Mouse (Mus musculus): ENCODE measurements at regions not wholly inside any gene's neighbourhood (a gene's known extent, or its start where the extent isn't known, plus 50 kb on each side); places are given as distances from the start of the nearest gene placed in this dataset.

DNA sequence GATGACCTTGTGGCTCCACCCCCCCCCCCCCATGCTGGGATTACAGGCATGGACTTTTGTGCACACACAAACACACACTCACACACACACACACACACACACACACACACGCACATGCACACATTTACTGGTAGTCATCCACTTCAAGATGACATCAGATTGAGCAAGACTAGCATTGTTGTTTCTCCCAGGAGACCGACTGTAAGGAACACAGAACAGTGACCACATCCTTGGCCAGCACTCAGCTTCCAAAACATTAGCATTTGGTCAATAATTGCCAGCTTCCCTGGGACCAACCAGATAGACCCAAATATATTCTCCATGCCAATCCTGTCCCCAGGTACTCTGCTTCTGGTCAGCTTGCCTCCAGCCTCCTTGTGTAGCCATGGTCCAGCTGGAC, 98.2 kb upstream of the Fut8 start:
- TF ChIP-seq CTCF (IDR thresholded peaks at IDR 0.05; ENCODE audit: extremely low read depth, insufficient read length, insufficient replicate concordance, low read depth, low read length) (no peak), POLR2A (IDR thresholded peaks at IDR 0.05; ENCODE audit: low read depth, low read length) (no peak)

All from small intestine, adult 2 months (tissue).